Mouse (Mus musculus): ENCODE measurements around the gene Foxj3. TPM values are rescaled to one million over a fixed set of nuclear protein-coding genes. Genes with fewer than 3 reads are reported as not detected.
"Not testable (repeated sequence)": the region's sequence is repeated elsewhere in the genome, so short reads cannot be mapped to it uniquely, and the experiment has no call there.

Gene Foxj3
- polyA plus RNA-seq (2012; rRNA removed) = 6.7 and 19.0 TPM in 2 replicates

- not testable (repeated sequence) for H3K4me1 ChIP-seq (ENCODE audit: control insufficient read depth, insufficient read depth, insufficient read length, low read length); H3K27me3 ChIP-seq (ENCODE audit: control insufficient read depth, insufficient read depth, low read length); H3K36me3 ChIP-seq (ENCODE audit: control insufficient read depth, insufficient read depth, low read length)
- 80% methylated on average over 4 of the region's 4 CpGs for WGBS
- Histone ChIP-seq H3K27ac (ENCODE audit: insufficient read depth, low read depth, low read length) (peak within 1 kb of the TSS; percentile 97), H3K4me3 (ENCODE audit: low read depth, low read length) (peak within 1 kb of the TSS; percentile 26; the same call in 1 of the 2 replicates)
Observed at GRCm38 (mm10) chr4:119536615-119537014, at the start of gene Foxj3. Gene Foxj3 (plus strand): TSS chr4:119537004.

- Histone ChIP-seq H3K27me3 (ENCODE audit: control insufficient read depth, insufficient read depth, low read length) (peaks cover 22% of the 10 kb centered on the region), H3K27ac (ENCODE audit: insufficient read depth, low read depth, low read length) (no peak overlapping the region), H3K36me3 (ENCODE audit: control insufficient read depth, insufficient read depth, low read length) (no peaks in the 10 kb centered on the region), H3K4me1 (ENCODE audit: control insufficient read depth, insufficient read depth, insufficient read length, low read length) (peaks cover 9% of the 10 kb centered on the region), H3K4me3 (ENCODE audit: low read depth, low read length) (no peak overlapping the region)
- WGBS = 80% methylated on average over 10 of the region's 10 CpGs
- TF ChIP-seq CTCF (IDR thresholded peaks at IDR 0.05; ENCODE audit: extremely low read depth, insufficient read length, insufficient replicate concordance, low read depth, low read length) (no peak), POLR2A (IDR thresholded peaks at IDR 0.05; ENCODE audit: low read depth, low read length) (no peak)
Observed at GRCm38 (mm10) chr4:119489666-119490065, 47.1 kb upstream of the Foxj3 start.

GRCm38 (mm10) chr4:119490806-119491205 is 46.0 kb upstream of the Foxj3 start:
- Histone ChIP-seq H3K27me3 (ENCODE audit: control insufficient read depth, insufficient read depth, low read length) (peaks cover 22% of the 10 kb centered on the region), H3K4me3 (ENCODE audit: low read depth, low read length) (no peak overlapping the region), H3K36me3 (ENCODE audit: control insufficient read depth, insufficient read depth, low read length) (no peaks in the 10 kb centered on the region), H3K27ac (ENCODE audit: insufficient read depth, low read depth, low read length) (no peak overlapping the region), H3K4me1 (ENCODE audit: control insufficient read depth, insufficient read depth, insufficient read length, low read length) (peaks cover 3% of the 10 kb centered on the region; the same call in 1 of the 2 replicates)
- TF ChIP-seq POLR2A (IDR thresholded peaks at IDR 0.05; ENCODE audit: low read depth, low read length) (no peak), CTCF (IDR thresholded peaks at IDR 0.05; ENCODE audit: extremely low read depth, insufficient read length, insufficient replicate concordance, low read depth, low read length) (peak; percentile 24; the same call in 1 of the 2 replicates)
- WGBS = 80% methylated on average over 3 of the region's 3 CpGs

GRCm38 (mm10) chr4:119492291-119492932 is 44.4 kb upstream of the Foxj3 start, which contains the start of gene Rimkla:
Gene Rimkla (minus strand): TSS chr4:119492628.
- Histone ChIP-seq H3K36me3 (ENCODE audit: control insufficient read depth, insufficient read depth, low read length) (no peaks in the 10 kb centered on the region), H3K4me3 (ENCODE audit: low read depth, low read length) (peak within 1 kb of the TSS; percentile 77), H3K27ac (ENCODE audit: insufficient read depth, low read depth, low read length) (no peak within 1 kb of the TSS), H3K27me3 (ENCODE audit: control insufficient read depth, insufficient read depth, low read length) (peaks cover 22% of the 10 kb centered on the region), H3K4me1 (ENCODE audit: control insufficient read depth, insufficient read depth, insufficient read length, low read length) (peaks cover 3% of the 10 kb centered on the region; the same call in 1 of the 2 replicates)
- TF ChIP-seq CTCF (IDR thresholded peaks at IDR 0.05; ENCODE audit: extremely low read depth, insufficient read length, insufficient replicate concordance, low read depth, low read length) (no peak), POLR2A (IDR thresholded peaks at IDR 0.05; ENCODE audit: low read depth, low read length) (no peak)
- 1% methylated on average over 67 of the region's 77 CpGs for WGBS

GRCm38 (mm10) chr4:119492933-119493327 is 43.9 kb upstream of the Foxj3 start:
- H3K27me3 ChIP-seq (ENCODE audit: control insufficient read depth, insufficient read depth, low read length) = peaks cover 22% of the 10 kb centered on the region
- TF ChIP-seq CTCF (IDR thresholded peaks at IDR 0.05; ENCODE audit: extremely low read depth, insufficient read length, insufficient replicate concordance, low read depth, low read length) (no peak), POLR2A (IDR thresholded peaks at IDR 0.05; ENCODE audit: low read depth, low read length) (no peak)
- H3K4me3 ChIP-seq (ENCODE audit: low read depth, low read length) = peak overlapping the region; percentile 77
- WGBS = 40% methylated on average over 10 of the region's 10 CpGs
- no peak overlapping the region for H3K27ac ChIP-seq (ENCODE audit: insufficient read depth, low read depth, low read length)
- H3K36me3 ChIP-seq (ENCODE audit: control insufficient read depth, insufficient read depth, low read length) = no peaks in the 10 kb centered on the region
- peaks cover 3% of the 10 kb centered on the region; the same call in 1 of the 2 replicates for H3K4me1 ChIP-seq (ENCODE audit: control insufficient read depth, insufficient read depth, insufficient read length, low read length)

GRCm38 (mm10) chr4:119498319-119498848 is 38.4 kb upstream of the Foxj3 start:
- WGBS = 50% methylated on average over 5 of the region's 5 CpGs
- Histone ChIP-seq H3K27me3 (ENCODE audit: control insufficient read depth, insufficient read depth, low read length) (peaks cover 5% of the 10 kb centered on the region; the same call in 1 of the 2 replicates), H3K36me3 (ENCODE audit: control insufficient read depth, insufficient read depth, low read length) (no peaks in the 10 kb centered on the region), H3K4me3 (ENCODE audit: low read depth, low read length) (no peak overlapping the region), H3K4me1 (ENCODE audit: control insufficient read depth, insufficient read depth, insufficient read length, low read length) (peaks cover 2% of the 10 kb centered on the region; the same call in 1 of the 2 replicates), H3K27ac (ENCODE audit: insufficient read depth, low read depth, low read length) (no peak overlapping the region)
- no peak for TF ChIP-seq CTCF (IDR thresholded peaks at IDR 0.05; ENCODE audit: extremely low read depth, insufficient read length, insufficient replicate concordance, low read depth, low read length)
- no peak for TF ChIP-seq POLR2A (IDR thresholded peaks at IDR 0.05; ENCODE audit: low read depth, low read length)

GRCm38 (mm10) chr4:119511591-119511990 is 25.2 kb upstream of the Foxj3 start:
- WGBS = 78% methylated on average over 2 of the region's 2 CpGs
- TF ChIP-seq CTCF (IDR thresholded peaks at IDR 0.05; ENCODE audit: extremely low read depth, insufficient read length, insufficient replicate concordance, low read depth, low read length) (no peak), POLR2A (IDR thresholded peaks at IDR 0.05; ENCODE audit: low read depth, low read length) (no peak)
- H3K4me3 ChIP-seq (ENCODE audit: low read depth, low read length) = no peak overlapping the region
- H3K36me3 ChIP-seq (ENCODE audit: control insufficient read depth, insufficient read depth, low read length) = no peaks in the 10 kb centered on the region
- peaks cover 3% of the 10 kb centered on the region; the same call in 1 of the 2 replicates for H3K4me1 ChIP-seq (ENCODE audit: control insufficient read depth, insufficient read depth, insufficient read length, low read length)
- no peaks in the 10 kb centered on the region for H3K27me3 ChIP-seq (ENCODE audit: control insufficient read depth, insufficient read depth, low read length)
- no peak overlapping the region for H3K27ac ChIP-seq (ENCODE audit: insufficient read depth, low read depth, low read length)

Data from small intestine, adult 2 months (tissue).